Mouse (Mus musculus) c-Kit-positive CD71-negative TER-119-negative erythroid progenitor cells, embryonic 14.5 days (primary cell): ENCODE measurements at regions not wholly inside any gene's neighbourhood (a gene's known extent, or its start where the extent isn't known, plus 50 kb on each side); places are given as distances from the start of the nearest gene placed in this dataset.
A peak's percentile ranks its signal among the peaks of the same experiment; 100 is the strongest.

ENCODE experiments used
- DNase-seq: peaks from one replicate; pipeline ENCODE4 v3.0.0-alpha.2; 2013; ENCODE audit warnings: low read depth

GRCm38 (mm10) chr13:115673729-115674128 lies 572.0 kb upstream of the Itga1 start:
- DNase-seq: no peak

- DNase-seq: no peak
Measured at GRCm38 (mm10) chr13:115671685-115672084, 569.9 kb upstream of the Itga1 start.

GRCm38 (mm10) chr13:115669516-115669915 lies 567.8 kb upstream of the Itga1 start:
- no peak for DNase-seq

GRCm38 (mm10) chr13:115655134-115655533 lies 553.4 kb upstream of the Itga1 start:
- no peak for DNase-seq

GRCm38 (mm10) chr13:115652935-115653334 lies 551.2 kb upstream of the Itga1 start:
- no peak for DNase-seq

GRCm38 (mm10) chr13:115652352-115652751 lies 550.6 kb upstream of the Itga1 start:
- no peak for DNase-seq

DNA sequence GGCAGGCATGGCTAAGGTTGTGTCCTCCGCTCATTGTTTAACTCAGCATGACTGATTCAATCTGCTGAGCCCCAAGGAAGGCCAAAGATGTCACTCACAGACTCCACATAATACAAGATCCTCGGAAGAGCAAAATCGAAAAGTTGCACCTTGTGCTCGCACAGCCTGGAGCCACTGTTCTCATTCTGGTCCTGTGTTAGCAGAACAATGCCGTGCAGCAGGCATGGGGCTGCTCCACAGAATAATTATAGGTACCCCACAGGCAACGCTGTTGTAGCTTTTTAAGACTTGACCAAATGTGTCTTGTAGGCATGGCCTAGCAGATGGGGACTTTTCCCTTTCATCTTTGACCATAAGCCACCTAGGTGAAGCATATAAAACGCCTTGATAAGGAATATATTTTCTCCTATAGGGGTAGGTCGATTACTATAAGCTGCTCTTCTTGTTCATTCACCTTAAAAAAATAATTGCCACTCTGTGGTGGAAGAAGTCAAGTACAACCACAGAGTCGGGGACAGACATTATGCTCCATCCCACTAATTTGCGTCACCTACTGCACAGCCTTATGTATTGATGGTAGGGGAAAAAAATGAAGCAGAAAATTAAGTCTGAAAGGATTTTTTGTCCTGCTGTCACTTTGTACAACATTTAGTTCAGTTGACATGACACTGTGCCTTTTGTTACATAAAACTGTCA lies 529.8 kb upstream of the Itga1 start:
- no peak for DNase-seq

DNA sequence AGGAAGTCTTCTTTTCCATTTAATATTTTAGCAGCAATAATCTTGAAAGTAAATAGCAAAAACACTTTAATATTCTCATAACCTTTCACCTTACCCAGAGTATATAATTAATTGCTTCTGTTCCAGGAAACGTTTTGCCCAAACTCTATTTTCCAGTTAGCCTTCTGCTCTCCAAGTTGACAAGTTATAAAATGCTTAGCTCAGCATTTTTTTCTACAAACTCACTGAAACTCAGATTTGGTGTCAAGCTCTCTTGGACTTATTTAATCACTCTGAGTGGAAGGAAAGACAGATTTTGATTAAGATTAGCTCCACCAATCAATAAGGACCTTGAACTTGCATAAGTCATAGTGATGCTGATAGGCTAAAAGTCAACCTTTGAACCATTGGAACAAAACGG lies 528.8 kb upstream of the Itga1 start:
- no peak for DNase-seq

GRCm38 (mm10) chr13:115613174-115613573 lies 511.4 kb upstream of the Itga1 start:
- DNase-seq: no peak

DNA sequence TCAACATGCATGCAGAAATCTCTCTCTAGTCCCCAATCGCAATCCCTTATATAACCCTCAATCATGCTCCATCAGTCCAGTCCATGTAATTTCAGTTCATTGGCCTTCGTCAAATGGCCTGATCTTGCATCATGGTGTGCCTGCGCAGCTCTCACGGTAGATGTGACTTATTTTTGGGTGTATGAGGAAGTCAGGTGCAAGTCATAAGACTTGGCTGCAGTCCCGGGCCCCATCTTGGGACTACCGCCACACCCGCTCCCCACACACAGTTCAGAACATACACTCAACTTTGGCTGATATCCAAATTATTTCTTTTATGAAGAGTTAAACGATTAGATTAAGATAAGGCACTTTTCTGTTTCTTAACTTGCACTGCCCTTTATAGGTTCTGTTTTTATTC lies 504.7 kb upstream of the Itga1 start:
- no peak for DNase-seq

- no peak for DNase-seq
Measured at GRCm38 (mm10) chr13:115595126-115595671, 493.4 kb upstream of the Itga1 start.

- no peak for DNase-seq
Measured at GRCm38 (mm10) chr13:115575967-115576366, 474.2 kb upstream of the Itga1 start.

- DNase-seq: no peak
Measured at GRCm38 (mm10) chr13:115575052-115575891, 473.5 kb upstream of the Itga1 start.

DNA sequence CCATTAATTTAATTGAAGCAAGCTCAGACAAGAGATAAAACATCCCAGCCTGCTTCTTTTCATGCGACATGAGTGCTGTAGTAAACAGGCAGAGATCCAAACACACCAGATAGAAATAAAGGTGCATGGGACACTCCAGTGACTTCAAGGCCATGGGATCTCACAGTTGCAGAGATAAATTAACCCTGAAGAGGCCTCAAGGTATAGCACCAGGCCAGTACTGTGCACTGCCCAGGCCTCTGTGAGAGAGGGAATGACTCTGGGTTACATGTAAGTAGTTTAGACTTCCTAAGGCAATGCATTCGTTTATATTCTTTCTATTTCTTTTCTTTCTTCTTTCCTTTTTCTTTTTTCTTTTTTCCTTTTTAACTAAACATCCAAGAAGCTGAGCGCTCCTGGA lies 439.4 kb upstream of the Itga1 start:
- no peak for DNase-seq

DNA sequence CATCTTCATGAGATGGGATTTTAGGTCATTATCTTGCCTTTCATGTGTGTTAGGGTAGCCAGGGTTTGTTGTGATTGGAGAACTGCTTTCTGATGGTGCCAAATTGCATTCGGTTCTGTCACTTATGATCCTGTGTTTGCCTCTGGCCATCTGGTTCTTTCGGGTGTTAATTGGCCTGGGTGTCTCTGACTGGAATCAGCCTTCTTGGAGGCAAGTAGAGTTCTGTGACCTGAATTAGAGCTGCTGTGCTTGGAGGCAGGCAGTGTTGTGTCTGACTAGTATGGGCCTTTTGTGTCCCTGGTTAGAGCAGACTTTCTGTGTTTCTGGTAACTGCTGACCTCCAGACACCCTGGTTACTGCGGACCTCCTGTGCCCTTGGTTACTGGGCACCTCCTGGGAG lies 434.1 kb upstream of the Itga1 start:
- DNase-seq: no peak

DNA sequence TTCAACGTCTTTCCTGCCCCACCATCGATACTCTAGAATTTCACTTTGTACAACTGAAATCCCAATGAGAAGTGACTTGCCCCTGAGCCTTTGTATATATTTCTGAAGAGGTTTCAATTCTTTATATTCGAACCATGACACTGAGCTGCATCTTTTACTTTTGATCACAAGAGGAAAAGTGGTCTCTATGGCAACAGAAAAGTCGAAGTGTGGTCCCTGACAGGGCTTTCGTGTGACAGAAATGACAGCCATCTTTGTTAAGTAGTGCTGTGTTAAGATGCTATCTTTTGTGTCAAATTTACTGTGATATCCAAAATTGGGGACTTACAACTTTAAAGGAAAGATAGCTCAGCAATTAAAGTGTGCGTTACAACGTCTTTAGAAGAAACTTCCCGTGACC lies 412.1 kb upstream of the Itga1 start:
- DNase-seq: no peak

DNA sequence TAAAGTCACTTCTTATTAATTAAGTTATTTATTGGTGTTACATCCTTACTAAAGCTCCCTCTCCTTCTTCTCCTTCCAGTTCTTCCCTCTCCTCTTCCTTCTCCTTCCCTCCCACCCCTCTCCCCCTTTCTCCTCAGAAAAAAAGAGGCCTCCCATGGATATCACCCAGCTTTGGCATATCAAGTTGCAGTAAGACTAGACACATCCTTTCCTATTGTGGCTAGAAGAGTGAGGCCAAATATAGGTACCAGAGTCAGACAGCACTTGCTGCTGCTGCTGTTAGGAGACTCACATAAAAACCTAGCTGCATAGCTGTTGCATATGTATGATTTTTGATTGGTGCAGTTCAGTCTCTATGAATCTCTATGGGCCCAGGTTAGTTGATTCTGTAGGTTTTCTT lies 410.4 kb upstream of the Itga1 start:
- no peak for DNase-seq

- no peak for DNase-seq
Measured at GRCm38 (mm10) chr13:115508646-115509045, 406.9 kb upstream of the Itga1 start.

DNA sequence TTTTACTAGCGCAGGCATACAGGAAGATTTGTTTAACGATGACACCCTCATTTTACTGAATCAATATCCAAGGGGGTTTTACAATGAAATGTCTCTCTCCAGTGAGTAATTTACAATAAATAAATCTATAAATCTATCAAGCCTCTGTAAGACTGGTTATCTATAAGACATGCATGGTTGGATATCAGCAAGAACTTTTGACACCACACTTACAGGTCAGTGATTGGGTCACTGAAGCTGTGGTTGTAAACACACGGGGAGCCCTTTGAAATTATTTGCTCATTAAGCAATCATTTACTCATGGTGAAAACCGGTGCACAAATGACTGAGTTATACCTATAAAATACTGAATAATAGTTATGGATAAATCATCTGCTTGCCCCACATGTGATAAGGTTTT lies 392.6 kb upstream of the Itga1 start:
- no peak for DNase-seq

- no peak for DNase-seq
Measured at GRCm38 (mm10) chr13:115475861-115476260, 374.1 kb upstream of the Itga1 start.

DNA sequence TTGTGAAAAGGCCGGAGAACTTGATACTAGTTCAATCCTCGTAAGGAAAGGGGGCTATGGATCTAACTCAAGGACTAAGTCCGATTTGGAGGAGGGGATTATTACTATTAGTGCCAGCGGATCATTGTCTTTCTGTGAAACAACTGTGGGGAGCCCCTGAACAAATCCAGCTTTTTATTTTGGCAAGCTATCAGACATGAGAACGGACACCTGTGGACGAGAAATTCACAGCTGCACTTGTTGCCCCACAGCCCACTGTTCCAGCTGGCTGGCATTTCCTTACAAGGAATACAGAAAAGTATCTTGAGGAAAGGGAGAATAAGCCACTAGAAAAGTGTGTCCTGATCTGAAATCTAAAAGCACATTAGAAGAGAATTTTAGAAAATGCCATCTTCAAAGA lies 363.9 kb upstream of the Itga1 start:
- DNase-seq: no peak

- DNase-seq: peak; percentile 18
Measured at GRCm38 (mm10) chr13:115451244-115451643, 349.5 kb upstream of the Itga1 start.
